Mouse (Mus musculus) myocyte (in vitro differentiated cells): Measurements from ENCODE around the gene Ss18l2. TPM values are rescaled to one million over a fixed set of nuclear protein-coding genes. Genes with fewer than 3 reads are reported as not detected.

Experiments used
- H3K27me3 ChIP-seq: one replicate; pipeline ENCODE4 v1.6.1; 2011; ENCODE audit not compliant: control insufficient read depth, insufficient read depth, insufficient read length
- H3K36me3 ChIP-seq: one replicate; pipeline ENCODE4 v1.6.1; 2011; ENCODE audit not compliant: control insufficient read depth, insufficient read depth
- H3K4me2 ChIP-seq: one replicate; pipeline ENCODE4 v1.6.1; 2011; ENCODE audit warnings: low read depth, control low read depth
- H3K4me3 ChIP-seq: one replicate; pipeline ENCODE4 v1.5.1; 2011; ENCODE audit warnings: mild to moderate bottlenecking, control low read depth, moderate library complexity
- H3K79me2 ChIP-seq: one replicate; pipeline ENCODE4 v1.6.1; 2011; ENCODE audit not compliant: control insufficient read depth, insufficient read depth
- H3ac ChIP-seq: one replicate; pipeline ENCODE4 v1.6.1; 2011; ENCODE audit not compliant: control insufficient read depth, insufficient read length
- CEBPB ChIP-seq: IDR thresholded peaks from 2 replicates; pipeline ENCODE4 v1.6.1; 2011; ENCODE audit warnings: mild to moderate bottlenecking, moderate library complexity; ENCODE audit not compliant: poor library complexity, insufficient read depth, severe bottlenecking
- E2F4 ChIP-seq: IDR thresholded peaks from one replicate; pipeline ENCODE4 v1.6.1; 2011; ENCODE audit warnings: mild to moderate bottlenecking, control low read depth, moderate library complexity; ENCODE audit not compliant: insufficient read depth
- MAX ChIP-seq: IDR thresholded peaks from one replicate; pipeline ENCODE4 v1.6.1; 2011; ENCODE audit warnings: low read depth, mild to moderate bottlenecking, control low read depth
- MYOD1 ChIP-seq, 3 experiments: IDR thresholded peaks; one replicate each; pipeline ENCODE4 v1.6.1; 2011; ENCODE audit warnings: control low read depth in 2 of 3, low read depth in 2 of 3, mild to moderate bottlenecking in 2 of 3, moderate library complexity in 1 of 3; ENCODE audit not compliant: insufficient read length in 2 of 3, control insufficient read depth in 1 of 3
- MYOG ChIP-seq, 3 experiments: IDR thresholded peaks; one replicate each; pipeline ENCODE4 v1.6.1; 2011; ENCODE audit warnings: control low read depth in 2 of 3, low read depth in 2 of 3, mild to moderate bottlenecking in 2 of 3; ENCODE audit not compliant: insufficient read length in 2 of 3, control insufficient read depth in 1 of 3, insufficient read depth in 1 of 3
- POLR2A ChIP-seq: IDR thresholded peaks from one replicate; pipeline ENCODE4 v1.6.1; 2011; ENCODE audit warnings: low read depth, mild to moderate bottlenecking, control low read depth, moderate library complexity; ENCODE audit not compliant: insufficient read length
- POLR2AphosphoS2 ChIP-seq: IDR thresholded peaks from one replicate; pipeline ENCODE4 v1.6.1; 2011; ENCODE audit warnings: low read depth, control low read depth; ENCODE audit not compliant: insufficient read length
- REST ChIP-seq: IDR thresholded peaks from one replicate; pipeline ENCODE4 v1.6.1; 2011; ENCODE audit warnings: mild to moderate bottlenecking, control low read depth, moderate library complexity; ENCODE audit not compliant: insufficient read depth, insufficient read length
- SRF ChIP-seq: IDR thresholded peaks from one replicate; pipeline ENCODE4 v1.6.1; 2011; ENCODE audit warnings: low read depth; ENCODE audit not compliant: control insufficient read depth, insufficient read length
- TCF12 ChIP-seq: IDR thresholded peaks from one replicate; pipeline ENCODE4 v1.6.1; 2011; ENCODE audit warnings: mild to moderate bottlenecking, control low read depth; ENCODE audit not compliant: poor library complexity, insufficient read depth, severe bottlenecking
- TCF3 ChIP-seq: IDR thresholded peaks from one replicate; pipeline ENCODE4 v1.6.1; 2011; ENCODE audit warnings: low read depth, control low read depth; ENCODE audit not compliant: insufficient read length
- USF1 ChIP-seq: IDR thresholded peaks from one replicate; pipeline ENCODE4 v1.6.1; 2011; ENCODE audit warnings: low read depth, mild to moderate bottlenecking, control low read depth, moderate library complexity
- polyA plus RNA-seq: library from polyadenylated mRNA; unstranded; fragments of >200 nt; fragmentation: generic; extraction: Trizol; gene quantifications from one replicate; pipeline ENCODE4 v1.2.1, GENCODE M21; 2012; ENCODE audit warnings: missing spikeins

The Ss18l2 gene
- polyA plus RNA-seq, 1 experiment: 81.5 TPM

DNA sequence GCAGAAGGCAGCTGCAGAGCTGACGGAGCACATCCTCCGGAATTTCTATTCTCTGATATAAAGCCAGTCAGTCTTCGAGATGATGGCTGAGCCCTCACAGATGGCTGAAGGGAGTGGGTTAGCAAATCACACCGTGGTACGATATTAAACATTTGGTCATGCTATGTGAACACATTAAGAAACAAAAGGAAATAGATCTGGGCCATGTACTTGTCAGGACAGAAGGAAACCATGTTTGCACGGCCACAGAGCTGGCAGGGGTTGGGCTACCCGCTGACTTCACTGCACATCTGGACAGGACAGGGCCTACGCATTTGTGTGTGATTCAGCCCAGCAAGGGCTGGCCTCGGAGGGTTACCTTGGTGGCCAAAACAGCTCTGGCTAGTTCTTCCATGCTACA, 13.5 kb upstream of the Ss18l2 start:
- TF ChIP-seq MYOG (IDR thresholded peaks at IDR 0.05; ENCODE audit: control insufficient read depth in 1 of 3, insufficient read depth in 1 of 3, insufficient read length in 2 of 3, low read depth in 2 of 3) (no peak), MAX (no peak), MYOD1 (IDR thresholded peaks at IDR 0.05; ENCODE audit: control insufficient read depth in 1 of 3, insufficient read length in 2 of 3, low read depth in 2 of 3) (no peak), USF1 (no peak), E2F4 (no peak), REST (no peak), POLR2A (no peak), TCF12 (no peak)
- Histone ChIP-seq H3K79me2 (no peaks in the 10 kb centered on the region), H3ac (no peak overlapping the region), H3K27me3 (no peaks in the 10 kb centered on the region), H3K4me2 (no peak overlapping the region), H3K36me3 (no peaks in the 10 kb centered on the region), H3K4me3 (no peak overlapping the region)

- H3K4me3 ChIP-seq: no peak overlapping the region
- H3K36me3 ChIP-seq: no peaks in the 10 kb centered on the region
- no peak overlapping the region for H3ac ChIP-seq
- no peaks in the 10 kb centered on the region for H3K27me3 ChIP-seq
- TF ChIP-seq MYOG (IDR thresholded peaks at IDR 0.05; ENCODE audit: control insufficient read depth in 1 of 3, insufficient read depth in 1 of 3, insufficient read length in 2 of 3, low read depth in 2 of 3) (peak in 1 of 3 experiments; percentile 39), TCF12 (no peak), TCF3 (no peak), USF1 (no peak), POLR2A (no peak), MYOD1 (IDR thresholded peaks at IDR 0.05; ENCODE audit: control insufficient read depth in 1 of 3, insufficient read length in 2 of 3, low read depth in 2 of 3) (peak in 1 of 3 experiments; percentile 8), CEBPB (no peak), SRF (peak; percentile 39)
- H3K79me2 ChIP-seq: no peaks in the 10 kb centered on the region
- H3K4me2 ChIP-seq: no peak overlapping the region
Observed at GRCm38 (mm10) chr9:121697150-121698049, 12.7 kb upstream of the Ss18l2 start.

DNA sequence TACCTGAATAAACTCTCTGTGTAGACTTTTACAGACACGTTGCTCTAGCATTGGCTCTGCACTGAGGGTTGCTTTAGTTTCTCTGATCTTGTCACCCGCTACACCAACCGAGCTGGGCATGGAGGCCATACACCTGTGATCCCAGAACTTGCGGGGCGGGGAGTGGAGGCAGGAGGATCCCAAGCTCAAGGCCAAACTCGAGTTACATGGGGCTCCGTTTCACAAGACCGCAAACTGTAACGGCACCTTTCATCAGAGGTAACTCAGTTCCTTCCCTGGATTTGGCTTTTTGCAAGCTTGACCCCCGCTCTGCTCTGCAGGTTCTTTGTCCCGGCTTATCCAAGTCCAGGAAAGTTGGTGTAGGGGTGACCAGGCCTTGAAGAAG, 5.9 kb upstream of the Ss18l2 start:
- Histone ChIP-seq H3K27me3 (no peaks in the 10 kb centered on the region), H3K36me3 (no peaks in the 10 kb centered on the region), H3K4me3 (peak overlapping the region; percentile 26), H3ac (peak overlapping the region; percentile 59), H3K79me2 (peaks cover 4% of the 10 kb centered on the region), H3K4me2 (peak overlapping the region; percentile 98)
- no peak for TF ChIP-seq USF1
- no peak for TF ChIP-seq CEBPB
- TF ChIP-seq SRF: no peak
- TF ChIP-seq POLR2A: no peak
- no peak for TF ChIP-seq MAX
- TF ChIP-seq MYOG (IDR thresholded peaks at IDR 0.05; ENCODE audit: control insufficient read depth in 1 of 3, insufficient read depth in 1 of 3, insufficient read length in 2 of 3, low read depth in 2 of 3): no peak
- no peak for TF ChIP-seq TCF3
- TF ChIP-seq POLR2AphosphoS2: no peak
- TF ChIP-seq E2F4: no peak
- TF ChIP-seq MYOD1 (IDR thresholded peaks at IDR 0.05; ENCODE audit: control insufficient read depth in 1 of 3, insufficient read length in 2 of 3, low read depth in 2 of 3): no peak
- no peak for TF ChIP-seq REST
- no peak for TF ChIP-seq TCF12

- peak within 1 kb of the TSS; percentile 98 for H3K4me2 ChIP-seq
- no peaks in the 10 kb centered on the region for H3K27me3 ChIP-seq
- H3K79me2 ChIP-seq: peaks cover 4% of the 10 kb centered on the region
- H3ac ChIP-seq: peak within 1 kb of the TSS; percentile 59
- H3K36me3 ChIP-seq: no peaks in the 10 kb centered on the region
- H3K4me3 ChIP-seq: peak within 1 kb of the TSS; percentile 26
- TF ChIP-seq TCF3 (no peak), CEBPB (no peak), POLR2A (peak; percentile 52), MAX (no peak), REST (no peak), POLR2AphosphoS2 (peak; percentile 40), E2F4 (no peak), SRF (peak; percentile 11), MYOD1 (IDR thresholded peaks at IDR 0.05; ENCODE audit: control insufficient read depth in 1 of 3, insufficient read length in 2 of 3, low read depth in 2 of 3) (peak in 1 of 3 experiments; percentile 8), USF1 (no peak), TCF12 (no peak), MYOG (IDR thresholded peaks at IDR 0.05; ENCODE audit: control insufficient read depth in 1 of 3, insufficient read depth in 1 of 3, insufficient read length in 2 of 3, low read depth in 2 of 3) (peak in 1 of 3 experiments; percentile 27)
Observed at GRCm38 (mm10) chr9:121704646-121705625, 5.2 kb upstream of the Ss18l2 start, which contains the start of gene Sec22c. TSS of gene Sec22c (minus strand) at chr9:121705490.
